Mouse (Mus musculus) limb, embryonic 11.5 days (tissue): ENCODE results near the gene Trpv6. TPM values are rescaled to one million over a fixed set of nuclear protein-coding genes. Genes with fewer than 3 reads are reported as not detected.

Experiments
- ATAC-seq: fragments of 200-750 bp; cut with Nextera tagmentation; 2 replicates; pipeline ENCODE4 v1.8.0; 2017; ENCODE audit warnings: low read depth; ENCODE audit not compliant: insufficient number of reproducible peaks, low FRiP score, low TSS enrichment
- DNase-seq: peaks from one replicate; pipeline ENCODE4 v3.0.0-alpha.2; 2015; ENCODE audit warnings: low spot score
- H3K27ac ChIP-seq: fragments of 300-500 bp; sonication (generic); replicated peaks from 2 replicates; pipeline ENCODE4 v1.5.1; 2014; ENCODE audit warnings: low read depth, mild to moderate bottlenecking, low read length
- H3K27me3 ChIP-seq: fragments of 300-500 bp; sonication (generic); 2 replicates; pipeline ENCODE4 v1.6.1; 2014; ENCODE audit warnings: mild to moderate bottlenecking, low read length, mixed read lengths; ENCODE audit not compliant: control insufficient read depth, insufficient read depth
- H3K36me3 ChIP-seq: fragments of 300-500 bp; sonication (generic); 2 replicates; pipeline ENCODE4 v1.6.1; 2014; ENCODE audit warnings: mild to moderate bottlenecking, low read length, moderate library complexity, mixed read lengths; ENCODE audit not compliant: control insufficient read depth, insufficient read depth
- H3K4me1 ChIP-seq: fragments of 300-500 bp; sonication (generic); 2 replicates; pipeline ENCODE4 v1.6.1; 2014; ENCODE audit warnings: low read length, mixed read lengths; ENCODE audit not compliant: control insufficient read depth, insufficient read depth
- H3K4me2 ChIP-seq: fragments of 300-500 bp; sonication (generic); 2 replicates; pipeline ENCODE4 v1.6.1; 2014; ENCODE audit warnings: low read depth, mild to moderate bottlenecking, moderate library complexity; ENCODE audit not compliant: severe bottlenecking
- H3K4me3 ChIP-seq: fragments of 300-500 bp; sonication (generic); 2 replicates; pipeline ENCODE4 v1.5.1; 2014; ENCODE audit warnings: low read depth, low read length
- H3K9ac ChIP-seq: fragments of 300-500 bp; sonication (generic); 2 replicates; pipeline ENCODE4 v1.6.1; 2014; ENCODE audit warnings: mild to moderate bottlenecking, low read length
- H3K9me3 ChIP-seq: fragments of 300-500 bp; sonication (generic); 2 replicates; pipeline ENCODE4 v1.6.1; 2016; ENCODE audit warnings: low read length; ENCODE audit not compliant: control insufficient read depth
- WGBS: fragments of 180-500 bp; shearing (Covaris S2); extraction: QIAGEN DNeasy Blood & Tissue Kit; methylation state at CpG from one replicate; pipeline ENCODE4 v1.1.7; 2014; 5-methylcytosine and 5-hydroxymethylcytosine counted together
- polyA plus RNA-seq: library from polyadenylated mRNA; unstranded; fragments of >200 nt; fragmentation: Nextera tagmentation; extraction: Ambion mirVana; gene quantifications from 2 replicates; pipeline ENCODE4 v1.2.1, GENCODE M21; 2014

Gene Trpv6
- polyA plus RNA-seq, 1 experiment from 2014 or later, result 0.40 TPM

DNA sequence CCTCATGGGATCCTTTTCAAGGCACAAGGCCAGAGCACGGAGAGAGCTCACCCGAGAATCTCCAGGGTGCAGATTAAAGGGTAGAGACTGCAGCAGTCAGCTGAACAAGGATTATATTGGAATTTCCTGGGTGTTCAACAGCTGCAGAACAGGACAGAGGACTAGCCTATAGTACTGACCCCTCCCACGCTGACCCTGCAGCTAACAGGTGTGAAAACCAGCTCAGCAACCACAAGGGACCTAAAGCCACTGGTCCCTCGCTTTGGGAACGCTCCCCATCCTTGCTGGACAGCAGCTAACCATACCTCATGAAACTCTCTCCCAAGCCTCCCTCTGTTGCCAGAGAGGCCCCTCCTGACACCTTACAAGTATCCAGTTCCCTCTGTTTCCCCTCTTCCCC, 28.6 kb downstream of the Trpv6 start:
- Histone ChIP-seq H3K4me3 (no peak overlapping the region), H3K27ac (no peak overlapping the region), H3K27me3 (no peaks in the 10 kb centered on the region), H3K4me1 (peaks cover 6% of the 10 kb centered on the region; the same call in 1 of the 2 replicates), H3K9ac (no peak overlapping the region), H3K9me3 (no peaks in the 10 kb centered on the region), H3K4me2 (no peak overlapping the region), H3K36me3 (no peaks in the 10 kb centered on the region)
- no peak for ATAC-seq
- WGBS, result 45% methylated on average over 5 of the region's 5 CpGs
- no peak for DNase-seq

DNA sequence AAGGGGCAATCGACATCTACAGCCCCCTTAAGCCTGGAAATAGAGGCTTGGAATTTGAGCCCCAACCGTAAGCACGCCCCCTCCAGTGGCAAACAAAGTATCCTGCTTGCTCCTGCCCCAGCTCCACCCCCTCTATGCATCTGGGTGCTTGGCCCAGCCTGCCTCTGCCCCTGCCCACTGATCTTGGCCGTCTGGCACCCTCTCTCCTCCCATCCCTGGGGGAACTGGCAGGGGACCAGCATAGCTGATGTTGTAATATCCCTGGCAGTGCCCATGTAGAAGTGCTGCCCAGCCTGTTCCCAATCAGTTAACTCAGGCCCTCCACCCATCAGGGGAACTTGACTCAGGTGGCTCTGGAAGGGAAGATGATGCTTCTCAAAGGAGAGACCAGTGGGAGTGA, 30.0 kb downstream of the Trpv6 start:
- 0 out of 2 replicates have a peak, but pooled peaks have one; percentile 4 for ATAC-seq
- Histone ChIP-seq H3K27me3 (no peaks in the 10 kb centered on the region), H3K36me3 (no peaks in the 10 kb centered on the region), H3K9ac (no peak overlapping the region), H3K4me1 (peaks cover 6% of the 10 kb centered on the region; the same call in 1 of the 2 replicates), H3K4me3 (peak overlapping the region; percentile 60; the same call in 1 of the 2 replicates), H3K4me2 (peak overlapping the region; percentile 80), H3K9me3 (no peaks in the 10 kb centered on the region), H3K27ac (no peak overlapping the region)
- no peak for DNase-seq
- 7% methylated on average over 4 of the region's 4 CpGs for WGBS

DNA sequence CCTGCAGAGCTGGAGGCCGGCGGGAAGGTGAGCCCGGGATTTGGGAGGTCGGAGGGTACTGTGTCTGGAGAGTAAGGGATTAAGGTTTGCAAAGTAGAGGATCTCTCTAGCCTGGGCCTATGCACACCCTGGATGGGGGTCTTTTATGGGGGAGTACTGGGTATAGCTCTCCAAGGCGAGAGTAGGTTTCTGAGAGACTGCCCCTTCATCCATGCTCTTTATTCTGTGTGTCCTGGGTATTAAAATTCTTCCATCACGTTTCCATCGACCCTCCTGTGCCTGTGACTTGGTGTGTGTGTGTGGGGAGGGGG, 30.5 kb downstream of the Trpv6 start:
- under 1% methylated on average over 7 of the region's 7 CpGs for WGBS

DNA sequence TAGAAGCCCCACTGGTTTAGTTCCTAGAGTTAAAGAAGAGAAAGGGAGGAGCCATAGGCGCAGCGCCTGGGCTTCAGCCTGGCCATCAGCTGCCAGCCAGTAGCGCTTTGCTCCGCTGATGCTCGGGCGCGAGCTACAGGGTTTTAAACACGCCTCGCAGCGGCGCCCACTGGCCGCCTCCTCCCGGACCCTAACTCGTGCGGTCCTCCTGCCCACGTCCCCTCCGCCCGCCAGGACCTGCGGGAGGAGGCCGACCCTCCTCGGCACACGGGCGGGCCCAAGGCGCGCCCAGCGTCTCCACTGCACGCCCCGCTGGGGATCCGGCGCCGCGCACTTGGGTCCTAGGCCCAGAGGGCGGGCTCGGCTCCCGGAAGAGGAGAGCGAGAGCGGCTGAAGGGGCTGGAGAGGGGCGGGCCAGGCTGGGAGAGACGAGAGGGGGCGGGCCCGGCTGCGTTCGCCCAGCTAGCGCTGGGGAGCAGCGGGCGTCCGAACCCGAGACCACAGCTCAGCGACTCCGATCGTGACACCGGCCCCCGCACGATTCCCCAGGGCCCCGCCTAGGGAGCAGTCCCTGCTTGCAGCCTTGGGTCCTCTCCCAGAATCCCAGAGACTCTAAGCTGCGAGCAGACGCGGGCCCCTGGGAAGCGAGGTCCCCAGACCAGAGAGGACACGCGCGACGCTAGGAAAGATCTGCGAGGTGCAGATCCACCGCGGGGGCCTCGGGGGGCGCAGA, 31.0 kb downstream of the Trpv6 start, which contains the start of gene Ephb6:
TSS of gene Ephb6 (plus strand) at position 422 of the 733 bp plus-strand sequence.
- Histone ChIP-seq H3K36me3 (no peaks in the 10 kb centered on the region), H3K9me3 (no peaks in the 10 kb centered on the region), H3K4me3 (peak within 1 kb of the TSS; percentile 60), H3K27ac (peak within 1 kb of the TSS; percentile 87), H3K9ac (peak within 1 kb of the TSS; percentile 78), H3K27me3 (no peaks in the 10 kb centered on the region), H3K4me1 (peaks cover 6% of the 10 kb centered on the region; the same call in 1 of the 2 replicates), H3K4me2 (peak within 1 kb of the TSS; percentile 80)
- peak; percentile 88 for DNase-seq
- under 1% methylated on average over 67 of the region's 68 CpGs for WGBS
- peak; percentile 95 for ATAC-seq

More for the DNA sequence above, 30.5 kb downstream of the Trpv6 start:
- DNase-seq (no peak), ATAC-seq (peak; percentile 47; the same call in 1 of the 2 replicates)
- Histone ChIP-seq H3K9ac (peak overlapping the region; percentile 78), H3K4me3 (peak overlapping the region; percentile 60), H3K27me3 (no peaks in the 10 kb centered on the region), H3K4me1 (peaks cover 6% of the 10 kb centered on the region; the same call in 1 of the 2 replicates), H3K36me3 (no peaks in the 10 kb centered on the region), H3K4me2 (peak overlapping the region; percentile 80), H3K27ac (no peak overlapping the region; the same call in 1 of the 2 replicates), H3K9me3 (no peaks in the 10 kb centered on the region)

DNA sequence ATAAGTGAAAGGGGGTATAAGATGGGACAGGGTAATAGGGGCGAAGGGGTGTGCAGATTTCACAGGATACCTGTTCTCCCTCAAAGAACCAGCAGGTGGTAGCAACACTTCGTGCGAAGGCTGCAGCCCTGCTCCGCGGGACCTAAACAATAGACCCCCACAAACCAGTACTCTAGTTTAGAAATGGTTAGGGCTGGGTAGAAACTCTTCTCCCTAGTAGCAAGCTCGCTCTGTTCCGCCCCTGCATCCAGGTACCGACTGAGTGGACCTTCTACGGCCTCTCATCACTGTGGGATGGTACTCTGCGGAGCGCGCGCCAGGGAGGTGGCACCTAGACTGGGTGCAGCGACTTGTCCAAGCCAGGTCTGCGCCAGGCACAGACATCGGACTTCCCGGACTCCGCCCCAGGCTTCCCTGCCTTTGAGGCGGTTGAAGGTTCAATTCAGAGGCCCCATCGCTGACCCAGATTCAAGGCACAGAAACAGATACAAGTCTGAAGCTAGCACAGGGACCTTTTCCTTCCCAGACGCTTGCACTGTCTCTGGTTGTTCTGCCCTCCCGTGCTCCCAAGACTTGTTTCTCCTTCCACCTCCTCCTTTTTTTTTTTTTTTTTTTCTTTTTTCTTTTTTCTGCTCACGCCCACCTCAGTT, 31.7 kb downstream of the Trpv6 start:
- Histone ChIP-seq H3K27ac (peak overlapping the region; percentile 87), H3K4me1 (peaks cover 6% of the 10 kb centered on the region; the same call in 1 of the 2 replicates), H3K9me3 (no peaks in the 10 kb centered on the region), H3K36me3 (no peaks in the 10 kb centered on the region), H3K4me3 (peak overlapping the region; percentile 60), H3K9ac (peak overlapping the region; percentile 78), H3K4me2 (peak overlapping the region; percentile 80), H3K27me3 (no peaks in the 10 kb centered on the region)
- DNase-seq (peak; percentile 81), ATAC-seq (peak; percentile 63)
- WGBS, result under 1% methylated on average over 23 of the region's 23 CpGs

DNA sequence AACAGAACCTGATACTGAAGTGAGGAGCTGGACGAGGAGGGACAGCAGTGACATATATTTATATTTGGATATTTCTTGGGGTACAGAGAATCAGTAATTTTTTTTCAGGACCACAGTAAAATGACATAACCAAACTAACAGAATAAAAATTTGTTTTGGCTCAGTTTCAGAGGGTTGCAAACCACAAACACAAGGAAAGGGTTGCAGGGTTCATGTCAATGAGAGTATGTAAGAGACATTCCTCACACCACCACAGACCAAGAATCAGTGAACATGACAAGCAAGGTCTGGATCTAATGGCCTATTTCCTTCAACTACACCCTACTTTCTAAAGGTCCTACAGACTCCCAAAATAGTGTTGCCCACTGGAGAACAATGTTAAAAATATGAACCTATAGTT, 54.0 kb downstream of the Trpv6 start:
- Histone ChIP-seq H3K4me3 (no peak overlapping the region), H3K4me1 (no peaks in the 10 kb centered on the region), H3K27me3 (no peaks in the 10 kb centered on the region), H3K27ac (no peak overlapping the region), H3K9ac (no peak overlapping the region), H3K36me3 (no peaks in the 10 kb centered on the region), H3K4me2 (no peak overlapping the region), H3K9me3 (no peaks in the 10 kb centered on the region)
- 91% methylated on average over 1 of the region's 1 CpGs for WGBS
- no peak for DNase-seq
- ATAC-seq, result no peak

DNA sequence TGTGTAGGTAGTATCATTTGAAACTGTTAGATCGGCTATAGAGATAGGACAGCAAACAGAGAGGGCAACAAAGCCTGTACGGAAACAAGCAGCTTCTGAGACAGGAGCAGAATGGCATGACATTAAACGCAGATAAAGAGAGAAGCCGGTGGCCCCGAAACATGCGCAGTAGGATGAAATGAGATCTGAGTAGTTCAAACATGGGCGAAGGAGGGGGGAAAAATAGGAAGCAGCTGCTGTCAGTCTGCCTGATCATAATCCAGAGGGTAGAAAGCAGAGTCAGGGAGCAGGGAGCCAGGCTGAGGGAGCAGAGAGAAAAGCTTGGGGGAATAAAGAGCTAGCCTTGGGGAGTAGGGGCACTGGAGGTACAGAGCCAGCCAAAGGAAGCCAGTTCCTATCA, 54.9 kb downstream of the Trpv6 start:
- H3K36me3 ChIP-seq, result no peaks in the 10 kb centered on the region
- no peak overlapping the region for H3K27ac ChIP-seq
- DNase-seq, result no peak
- H3K27me3 ChIP-seq, result no peaks in the 10 kb centered on the region
- no peak overlapping the region for H3K4me2 ChIP-seq
- 71% methylated on average over 7 of the region's 7 CpGs for WGBS
- H3K4me1 ChIP-seq, result no peaks in the 10 kb centered on the region
- no peak overlapping the region for H3K9ac ChIP-seq
- ATAC-seq, result no peak
- H3K9me3 ChIP-seq, result no peaks in the 10 kb centered on the region
- no peak overlapping the region for H3K4me3 ChIP-seq

DNA sequence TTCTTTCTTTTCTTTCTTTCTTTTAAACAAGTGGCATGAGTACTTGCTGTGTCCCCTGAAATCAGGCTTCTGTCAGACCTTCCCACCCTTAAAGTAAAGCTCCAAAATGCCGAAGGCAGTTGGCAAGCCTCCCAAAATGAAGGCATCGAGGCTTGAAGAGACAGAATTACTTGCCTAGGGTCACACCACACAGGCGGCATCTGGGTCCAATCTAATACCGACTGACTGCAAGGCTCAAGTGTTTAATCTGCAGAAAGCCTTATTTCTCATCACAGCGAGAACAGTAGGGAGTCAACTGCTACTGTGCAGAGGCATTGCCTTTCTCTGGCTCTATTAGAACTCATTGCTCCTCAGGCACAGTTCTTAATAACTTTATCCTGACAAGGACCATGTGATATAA, 58.9 kb downstream of the Trpv6 start:
- Histone ChIP-seq H3K9ac (no peak overlapping the region), H3K4me2 (no peak overlapping the region), H3K27ac (no peak overlapping the region), H3K36me3 (no peaks in the 10 kb centered on the region), H3K4me3 (no peak overlapping the region), H3K4me1 (no peaks in the 10 kb centered on the region), H3K27me3 (no peaks in the 10 kb centered on the region), H3K9me3 (no peaks in the 10 kb centered on the region)
- WGBS, result 29% methylated on average over 5 of the region's 5 CpGs
- no peak for ATAC-seq
- DNase-seq, result peak; percentile 29
